Mouse (Mus musculus) G1E (cell line): ENCODE results near the gene Slc35b2.

ENCODE experiments used
- CTCF ChIP-seq: IDR thresholded peaks from 2 replicates; pipeline ENCODE4 v1.5.1; 2012; ENCODE audit warnings: low read depth, low read length, inconsistent platforms, mixed read lengths
- POLR2AphosphoS5 ChIP-seq: IDR thresholded peaks from 2 replicates; pipeline ENCODE4 v1.6.1; 2012; ENCODE audit warnings: low read depth, low read length, inconsistent platforms; ENCODE audit not compliant: insufficient replicate concordance

GRCm38 (mm10) chr17:45532896-45533295 is 30.8 kb upstream of the Slc35b2 start:
- TF ChIP-seq CTCF (no peak), POLR2AphosphoS5 (no peak)
